Mouse (Mus musculus) forelimb bud, embryonic 11.5 days (tissue): ENCODE measurements around the gene Tunar.

Experiments
- DNase-seq: peaks from one replicate; pipeline ENCODE4 v3.0.0-alpha.2; 2012; ENCODE audit warnings: low read depth, low spot score

Gene Tunar

DNA sequence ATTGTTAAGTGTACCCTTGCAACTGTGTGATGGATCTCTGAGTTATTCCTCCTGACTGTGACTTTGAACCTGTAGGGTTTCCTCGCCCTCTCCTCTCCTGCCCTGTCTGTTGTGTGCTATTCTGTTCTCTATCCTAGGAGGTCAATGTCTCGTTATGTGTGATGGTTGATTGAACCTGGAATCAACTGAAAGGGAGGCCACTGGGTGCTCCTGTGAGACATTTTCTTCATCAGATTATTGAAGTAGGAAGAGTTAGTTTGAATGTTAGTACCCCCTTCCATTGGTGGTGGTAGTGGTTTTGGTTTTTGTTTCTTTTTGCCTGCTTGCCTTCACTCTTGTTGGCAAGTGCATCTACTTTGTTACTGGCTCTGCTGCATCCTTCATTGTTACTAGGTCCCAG is at the start of gene Tunar:
TSS of gene Tunar (plus strand) at position 301 of the 400 bp plus-strand sequence.
- no peak for DNase-seq

DNA sequence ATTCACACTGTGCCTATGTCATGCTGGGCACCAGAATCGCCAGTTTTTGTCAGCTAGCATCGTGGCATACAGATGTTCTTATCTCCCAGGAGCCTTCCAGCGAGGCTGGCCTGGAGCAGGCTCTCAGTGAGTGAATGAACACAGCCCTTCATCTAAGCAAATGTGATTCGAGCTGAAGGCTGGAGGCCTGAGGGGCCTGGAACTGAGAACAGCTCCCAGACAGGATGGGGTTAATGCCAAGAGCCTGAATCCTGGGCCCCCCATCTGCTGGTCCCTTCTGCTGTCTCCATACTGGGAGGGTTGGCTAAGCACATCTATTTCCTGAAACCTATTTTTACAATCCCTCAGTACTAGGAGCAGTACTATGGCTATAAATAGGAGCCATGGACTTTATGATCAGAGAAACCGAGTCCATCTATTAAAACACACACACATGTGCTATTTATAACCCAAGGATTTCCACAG is 21.1 kb upstream of the Tunar start:
- DNase-seq, result no peak

DNA sequence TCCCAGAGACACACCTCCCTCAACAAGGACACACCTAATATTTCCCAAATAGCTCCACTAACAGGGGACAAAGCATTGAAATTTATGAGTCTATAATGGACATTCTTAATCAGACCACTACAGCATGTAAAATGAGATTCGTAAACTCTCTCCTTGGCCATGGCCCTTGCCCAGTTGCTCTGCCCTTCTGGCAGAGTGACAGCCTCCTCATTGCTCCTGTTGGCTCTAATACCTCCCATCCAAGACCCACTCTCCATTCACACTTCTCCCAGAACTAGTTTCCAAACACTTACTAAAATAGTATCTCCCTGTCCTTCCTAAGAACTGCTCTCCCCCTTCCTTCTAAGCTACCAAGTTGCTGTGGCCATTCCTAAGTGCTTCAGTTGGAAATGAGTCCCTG is 19.3 kb upstream of the Tunar start:
- no peak for DNase-seq

DNA sequence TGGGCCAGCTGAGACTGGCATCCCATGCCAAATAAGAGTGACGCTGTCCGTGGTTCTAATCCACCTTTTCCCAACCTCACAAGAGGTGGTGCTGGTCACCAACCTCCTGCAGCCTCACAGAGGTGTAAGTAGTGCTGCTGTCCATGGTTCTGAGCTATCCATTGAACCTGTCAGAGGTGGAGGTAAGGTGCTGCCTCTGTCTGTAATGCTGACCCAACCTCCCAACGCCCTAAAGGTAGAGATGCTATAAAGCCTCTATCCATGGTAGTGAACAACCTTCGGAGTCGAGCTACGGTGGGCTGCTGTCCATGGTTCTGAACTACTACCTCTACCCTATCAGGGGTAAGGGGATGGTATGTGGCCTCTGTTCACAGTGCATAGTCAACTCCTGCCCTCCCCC is 11.5 kb upstream of the Tunar start:
- DNase-seq, result peak; percentile 85

DNA sequence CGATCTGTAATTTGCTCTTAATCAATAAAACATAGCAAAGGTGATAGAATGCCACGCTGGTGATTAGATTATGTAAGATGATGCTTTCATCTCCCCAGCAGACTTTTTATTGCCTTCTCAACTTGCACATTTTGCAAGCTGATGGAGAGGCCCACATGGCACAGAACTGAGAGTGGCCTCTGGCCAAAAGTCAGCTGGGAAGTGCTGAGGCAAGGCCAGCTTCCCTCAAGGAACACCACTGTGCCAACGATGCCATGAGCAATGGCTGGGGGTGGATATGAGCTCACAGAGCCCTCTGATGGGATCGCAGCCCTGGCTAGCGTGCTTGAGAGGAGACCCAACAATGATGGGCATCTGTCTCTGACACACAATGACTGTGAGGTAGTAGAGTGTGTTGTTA is 6.6 kb upstream of the Tunar start:
- no peak for DNase-seq

DNA sequence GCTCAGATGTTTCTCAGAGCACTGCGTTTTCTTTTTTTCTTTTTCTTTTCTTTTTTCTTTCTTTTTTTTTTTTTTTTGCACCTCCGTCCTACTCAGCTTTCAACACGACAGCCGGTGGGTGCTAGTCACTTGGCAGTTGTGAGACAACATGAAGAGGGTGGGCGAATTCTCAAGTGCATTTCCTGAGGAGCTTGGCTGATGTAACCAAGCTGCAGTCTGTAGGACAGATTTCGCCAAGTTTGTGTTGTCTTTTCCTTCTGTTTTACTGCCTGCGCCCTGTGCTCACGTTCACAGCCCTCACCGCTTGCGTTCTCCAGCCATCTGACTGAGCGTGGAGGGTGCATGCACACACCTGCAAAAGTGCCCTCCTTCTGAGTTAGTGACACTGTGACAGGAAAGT is 5.3 kb upstream of the Tunar start:
- no peak for DNase-seq

DNA sequence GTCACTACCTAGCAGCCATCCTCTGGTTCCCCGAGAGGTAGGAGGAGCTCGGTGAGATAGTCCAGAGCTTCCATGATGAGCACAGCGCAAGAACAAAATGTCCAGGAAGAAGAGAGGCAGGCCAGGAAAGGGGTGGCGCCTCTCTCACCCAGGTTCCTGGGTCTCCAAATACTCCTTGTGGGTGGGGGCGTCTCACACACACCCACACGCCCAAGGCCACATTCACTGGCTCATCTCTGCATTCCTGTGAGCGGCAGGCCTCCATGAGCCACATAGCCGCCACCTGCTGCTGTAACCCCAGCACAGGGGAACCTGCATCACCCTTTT is 2.4 kb downstream of the Tunar start:
- no peak for DNase-seq

DNA sequence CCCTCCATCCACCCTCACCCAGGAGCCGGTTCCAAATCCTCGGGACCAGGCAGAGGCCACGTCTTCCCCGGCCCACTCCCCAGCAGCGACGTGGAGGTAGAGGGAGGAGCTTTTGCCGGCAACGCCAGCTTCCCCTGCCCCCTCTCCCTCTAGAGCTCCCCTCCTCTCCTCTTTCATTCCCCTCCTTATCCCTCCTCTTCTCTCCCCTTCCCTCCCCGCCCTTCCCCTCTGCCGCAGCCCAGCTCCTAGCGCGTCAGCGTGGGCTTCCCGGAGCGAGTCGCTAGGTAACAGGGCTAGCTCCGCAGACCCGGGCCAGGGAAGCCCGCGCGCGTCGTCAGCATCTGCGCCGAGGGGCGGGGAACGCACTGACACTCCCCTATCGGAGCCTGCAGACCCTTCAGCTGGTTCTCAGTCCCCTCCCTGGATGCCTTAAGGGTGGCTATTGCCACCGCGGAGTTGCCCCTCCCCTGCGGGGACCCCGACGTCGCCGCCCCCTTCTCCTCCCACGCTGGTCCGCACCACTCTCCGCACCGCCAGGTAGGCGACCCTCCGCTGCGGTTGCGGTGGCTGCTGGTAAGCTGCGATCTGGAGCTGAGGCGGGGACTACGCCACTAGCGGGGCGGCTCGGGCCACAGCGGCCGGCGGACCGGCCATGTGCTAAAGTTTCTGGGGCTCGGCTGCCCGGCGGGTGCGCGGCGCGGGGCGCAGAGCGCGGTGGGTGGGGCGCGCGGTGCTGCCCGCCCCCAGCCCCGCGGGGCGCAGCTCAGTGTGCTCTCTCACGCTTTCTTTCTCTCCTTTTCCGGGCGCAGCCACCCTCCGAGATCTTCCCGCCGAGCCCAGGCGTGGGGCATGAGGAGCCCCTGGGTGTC is 3.0 kb downstream of the Tunar start:
- peak; percentile 65 for DNase-seq

DNA sequence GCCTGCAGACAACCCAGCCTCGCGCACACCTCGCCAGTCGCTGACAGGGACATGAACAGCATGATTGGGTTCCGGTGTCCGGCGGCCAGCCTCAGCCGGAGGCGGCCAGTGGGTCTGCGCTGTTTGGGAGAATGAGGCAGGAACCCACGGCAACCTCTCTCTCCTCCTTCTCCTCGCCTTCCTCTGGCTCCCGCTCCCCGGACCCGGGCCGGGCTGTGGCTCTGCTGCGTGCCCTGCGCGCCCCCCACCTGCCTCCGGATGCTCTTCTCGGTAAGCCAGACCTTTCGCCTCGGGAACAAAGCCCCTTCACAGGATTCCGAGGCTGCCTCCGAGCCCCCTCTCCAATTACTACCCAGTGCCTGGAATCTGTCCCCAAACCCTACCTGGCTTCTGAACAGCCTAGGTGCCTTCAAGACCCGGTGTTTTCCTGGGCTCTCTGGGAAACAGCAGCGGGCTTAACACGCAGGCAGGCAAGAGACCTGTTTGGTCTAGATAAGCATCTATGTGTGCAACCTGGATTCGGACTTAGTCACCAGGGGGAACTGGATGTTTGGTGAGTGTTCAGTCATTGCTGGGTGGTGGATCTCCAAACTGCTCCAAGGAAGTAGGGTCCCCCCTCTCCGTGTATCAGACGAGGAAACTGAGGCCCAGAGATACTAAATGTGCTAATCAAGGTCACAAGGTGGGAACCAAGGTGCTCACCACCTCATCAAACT is 3.8 kb downstream of the Tunar start:
- no peak for DNase-seq

DNA sequence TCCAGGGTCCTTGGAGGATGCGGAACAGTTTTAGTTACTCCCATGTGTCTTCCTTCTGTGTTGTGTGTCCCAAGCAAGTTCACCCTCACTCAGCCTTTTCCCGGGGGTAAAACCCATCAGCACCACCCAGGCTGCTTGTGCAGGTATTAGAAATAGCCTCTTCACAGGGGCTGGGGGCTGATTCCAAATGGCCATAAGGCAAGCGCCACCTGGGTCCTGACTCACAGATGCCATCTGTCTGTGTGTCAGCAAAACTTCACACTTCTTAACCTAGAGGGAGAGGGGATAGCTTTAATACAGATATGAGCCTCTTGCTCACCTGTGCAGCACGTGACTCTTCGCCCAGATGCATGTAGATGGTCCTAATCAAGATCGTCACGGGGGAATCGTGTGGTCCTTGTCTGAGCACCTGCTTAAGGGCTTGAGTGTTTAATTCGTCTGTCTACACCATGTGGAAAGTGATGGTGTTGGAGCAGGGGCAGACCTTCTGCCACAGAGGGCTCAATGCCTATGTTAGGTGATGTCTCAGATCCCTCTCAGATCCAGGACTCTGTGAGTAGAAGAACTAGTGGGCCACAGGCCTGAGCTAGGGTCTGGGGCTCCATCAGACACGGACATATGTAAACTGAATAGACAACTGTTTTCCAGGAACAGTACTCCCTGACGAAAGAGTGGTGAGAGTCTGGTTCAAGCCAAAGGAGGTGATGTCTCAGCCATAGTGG is 4.7 kb downstream of the Tunar start:
- no peak for DNase-seq

DNA sequence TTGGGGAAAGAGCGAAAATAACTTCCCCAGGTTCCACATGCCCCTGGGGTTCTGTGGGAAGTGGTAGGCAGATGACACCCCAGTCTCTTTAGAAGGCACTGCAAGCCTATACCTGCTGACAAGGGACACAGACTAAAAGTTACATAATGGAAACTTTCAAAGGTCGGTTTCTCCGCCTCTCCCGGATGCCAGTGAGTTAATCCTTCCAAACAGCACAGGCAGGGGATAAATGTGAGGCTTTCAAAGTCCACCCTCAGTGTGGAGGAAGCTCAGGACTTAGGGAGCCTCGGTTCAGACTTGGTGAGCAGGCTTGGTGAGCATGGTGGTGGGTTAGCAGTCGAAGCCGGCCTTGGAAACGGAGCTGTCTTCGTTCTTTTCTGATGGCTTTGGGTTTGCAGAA is 7.9 kb downstream of the Tunar start:
- DNase-seq, result no peak

DNA sequence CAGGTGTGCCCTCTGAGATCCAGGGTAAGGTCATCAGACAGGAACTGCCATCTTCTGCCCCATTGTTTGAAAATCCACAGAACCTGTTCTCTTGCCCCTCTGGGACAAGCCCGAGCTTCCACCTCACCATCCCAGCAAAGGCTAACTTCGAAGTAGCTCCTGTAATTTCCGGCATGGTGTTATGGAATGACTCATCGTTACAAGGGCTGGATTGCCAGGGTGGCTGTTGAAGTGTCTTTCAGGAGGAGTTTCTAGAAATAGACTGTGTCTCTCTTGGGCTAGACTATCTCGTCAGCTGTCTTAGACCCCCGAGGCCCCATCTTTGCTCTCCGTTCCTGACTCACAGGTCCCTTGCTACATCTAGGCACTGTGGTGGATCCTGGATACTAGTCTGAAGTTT is 10.8 kb downstream of the Tunar start:
- no peak for DNase-seq

DNA sequence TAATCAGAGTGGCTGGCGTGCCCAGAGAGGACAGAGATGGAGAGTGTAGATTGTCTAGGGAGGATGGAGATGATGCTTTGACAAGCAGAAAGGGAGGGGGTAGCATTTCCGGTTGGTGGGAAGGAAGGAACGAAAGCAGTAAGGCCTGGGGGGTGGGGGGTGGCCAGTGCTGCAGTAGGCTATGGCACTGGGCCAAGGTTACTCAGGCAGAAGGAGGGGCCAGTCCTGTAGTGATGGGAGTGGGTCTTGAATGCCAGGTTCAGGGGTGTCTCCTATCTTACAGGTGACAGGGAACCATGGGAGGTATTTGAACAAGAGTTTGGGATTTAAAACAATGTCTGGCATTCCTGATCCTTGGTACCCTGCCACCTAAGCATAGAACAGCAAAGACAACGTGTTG is 13.2 kb downstream of the Tunar start:
- no peak for DNase-seq

DNA sequence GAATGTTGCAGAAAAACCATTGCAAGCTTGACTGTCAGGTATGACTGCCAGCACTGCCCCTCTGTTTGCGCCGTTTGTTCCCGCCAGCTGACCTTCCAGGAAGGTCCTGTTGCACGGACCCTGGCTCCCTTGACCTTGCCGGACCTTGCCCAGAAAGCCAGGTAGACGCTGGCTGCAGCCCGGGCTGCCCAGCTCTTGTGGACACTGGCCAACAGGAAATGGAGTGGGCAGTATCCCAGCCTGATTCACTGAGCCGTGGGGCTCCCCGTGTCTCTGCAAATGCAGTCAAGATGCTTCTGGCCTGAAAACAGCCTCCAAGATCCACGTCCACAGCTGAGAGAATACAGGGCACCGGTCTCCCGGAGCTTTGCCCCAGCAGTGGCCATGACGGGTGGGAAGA is 13.6 kb downstream of the Tunar start:
- no peak for DNase-seq

DNA sequence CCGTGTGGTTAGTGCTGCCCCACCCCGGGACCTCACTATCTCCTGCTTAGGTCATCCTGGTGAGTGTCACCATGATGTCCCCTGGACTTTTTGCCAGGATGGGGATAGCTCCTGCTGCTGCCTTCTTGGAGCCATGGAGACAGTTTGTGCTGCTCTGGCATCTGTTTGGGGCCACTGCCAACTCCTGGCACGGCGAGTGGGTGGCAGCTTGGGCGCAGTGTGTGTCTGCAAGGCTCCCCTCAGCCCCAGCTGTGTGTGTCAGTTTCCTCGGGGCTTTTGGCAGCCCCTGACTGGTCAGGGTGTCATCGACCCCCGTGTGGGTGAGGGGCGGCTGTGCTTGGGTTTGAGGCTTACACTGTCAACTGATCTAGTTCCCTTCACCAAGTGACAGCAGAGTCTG is 20.6 kb downstream of the Tunar start:
- no peak for DNase-seq

DNA sequence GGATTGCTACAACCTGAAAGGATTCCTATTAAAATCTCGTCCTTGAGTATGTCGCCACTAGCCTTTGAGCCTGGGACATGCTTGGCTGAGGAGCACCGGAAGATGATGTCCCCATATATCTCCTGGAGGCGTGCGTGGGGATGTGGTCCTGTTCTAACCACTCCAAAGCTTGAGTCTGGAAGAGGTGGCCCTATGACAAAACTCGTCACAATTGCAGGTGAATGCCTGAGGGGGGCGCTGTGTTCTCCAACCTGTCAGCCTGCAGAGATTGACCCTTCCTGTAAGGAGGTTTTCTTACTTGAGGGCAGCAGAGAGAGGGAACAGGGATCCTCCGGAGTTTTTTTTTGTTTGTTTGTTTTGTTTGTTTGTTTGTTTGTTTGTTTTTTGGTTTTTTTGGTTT is 21.1 kb downstream of the Tunar start:
- DNase-seq, result no peak

DNA sequence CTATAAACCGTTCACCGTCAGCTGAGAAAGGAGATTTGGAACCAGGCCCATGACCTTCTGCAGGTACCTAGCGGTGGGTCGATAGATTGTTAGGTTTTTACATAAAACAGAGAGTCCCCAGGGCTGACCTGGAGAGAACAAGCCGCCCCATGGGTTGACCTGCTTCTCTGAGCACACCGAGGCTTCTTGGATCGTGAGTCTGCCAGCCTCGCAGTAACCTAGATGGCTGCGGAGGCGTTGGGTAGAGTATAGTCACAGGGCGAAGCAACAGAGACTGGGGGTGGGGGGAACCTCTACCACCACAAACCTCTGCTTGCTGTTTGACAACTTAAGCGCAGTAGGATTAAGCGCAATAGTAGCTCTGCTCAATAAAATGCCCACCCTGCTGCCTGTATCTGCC is 23.1 kb downstream of the Tunar start:
- DNase-seq, result no peak

DNA sequence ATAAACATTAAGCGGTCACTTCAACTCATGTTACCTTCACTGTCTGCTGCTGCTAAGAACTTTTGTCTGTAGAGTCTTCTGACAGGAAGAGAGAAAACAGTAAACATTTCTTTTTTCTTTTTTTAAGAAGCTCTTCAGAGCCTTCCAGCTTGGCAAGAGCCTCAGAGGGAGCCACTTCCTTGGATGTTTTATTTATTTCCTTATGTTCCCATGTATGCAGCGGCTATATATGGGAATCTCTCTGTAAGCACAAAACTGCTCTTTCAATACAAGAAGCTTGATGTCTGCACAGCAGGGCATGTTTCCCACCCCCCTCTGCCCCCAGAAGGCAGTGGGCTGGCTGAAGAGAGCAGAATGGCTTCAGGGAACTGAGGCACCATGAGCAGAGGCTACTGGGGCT is 30.0 kb downstream of the Tunar start:
- no peak for DNase-seq

DNA sequence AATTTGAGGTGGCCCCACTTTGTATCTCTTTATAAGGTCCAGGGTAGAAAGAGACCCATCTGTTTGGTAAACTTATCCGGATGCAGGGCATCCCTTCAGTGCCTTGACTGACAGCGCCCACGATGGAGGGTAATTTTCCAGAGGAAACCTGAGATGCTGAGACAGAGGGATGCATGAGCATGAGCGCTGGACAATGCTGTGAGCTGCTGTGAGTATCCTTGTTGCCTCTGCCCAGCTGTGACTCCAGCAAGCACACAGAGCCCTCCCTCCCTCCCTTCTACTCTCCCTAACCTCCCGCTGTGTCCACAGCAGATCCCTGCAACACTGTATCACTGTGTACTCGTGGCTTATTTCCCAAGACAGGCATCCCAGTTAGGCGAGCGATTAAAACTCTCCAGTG is 40.9 kb downstream of the Tunar start:
- no peak for DNase-seq

DNA sequence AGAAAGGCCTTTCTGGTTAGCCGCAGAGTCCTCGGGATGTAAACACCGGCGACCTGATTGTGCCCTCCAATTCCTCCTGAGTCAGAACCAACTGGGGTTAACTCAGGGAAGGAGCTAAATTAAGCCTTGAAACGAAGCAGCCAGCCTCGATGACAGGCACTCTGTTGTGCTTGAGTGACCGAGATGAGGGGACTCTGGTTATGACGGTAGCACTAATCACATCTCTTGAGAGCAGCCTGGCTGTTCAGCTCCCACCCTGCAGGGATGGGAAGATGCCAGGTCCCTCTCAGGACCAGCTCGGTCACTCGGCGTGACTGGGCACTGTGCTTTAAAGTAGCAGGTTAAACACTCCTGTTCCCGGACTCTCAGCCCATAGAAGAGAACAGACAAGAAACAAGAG is 43.3 kb downstream of the Tunar start:
- DNase-seq, result no peak

DNA sequence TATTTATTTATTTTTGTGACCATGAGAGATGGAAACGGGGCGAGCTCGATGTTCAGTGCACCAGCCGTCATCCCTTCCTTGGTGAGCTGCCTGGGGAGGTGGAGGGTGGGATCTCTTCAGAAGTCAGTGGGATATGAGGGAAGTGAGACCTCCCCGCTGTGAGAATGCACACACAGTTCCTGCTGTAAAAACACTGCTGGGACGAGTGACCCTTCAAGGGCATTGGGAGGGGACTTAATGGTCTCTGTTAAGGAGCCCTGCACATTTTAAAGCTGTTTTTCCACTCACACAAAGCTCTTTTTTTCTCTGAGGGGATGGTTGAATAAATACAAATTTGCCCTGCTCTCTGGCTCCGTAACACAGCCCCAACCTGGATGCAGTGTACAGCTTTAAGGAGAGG is 49.1 kb downstream of the Tunar start:
- DNase-seq, result no peak

DNA sequence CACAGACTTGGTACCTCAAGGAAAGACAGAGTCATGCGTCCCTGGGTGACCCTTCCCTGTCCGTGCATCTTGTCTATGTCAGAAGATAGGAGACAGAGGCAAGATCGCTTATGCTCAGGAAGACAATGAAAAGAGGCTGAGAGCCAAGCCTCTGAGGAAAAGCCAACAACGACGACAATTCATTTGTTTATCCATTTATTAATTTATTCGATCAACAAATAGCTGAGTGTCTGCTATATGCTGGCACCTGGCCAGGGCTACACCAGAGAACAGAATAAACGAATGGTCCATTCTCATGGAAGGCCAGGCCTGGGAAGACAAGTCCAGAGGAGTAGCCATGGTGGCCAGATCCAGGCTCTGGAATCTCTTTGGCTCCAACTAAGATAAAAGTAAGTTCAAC is 61.0 kb downstream of the Tunar start:
- no peak for DNase-seq

DNA sequence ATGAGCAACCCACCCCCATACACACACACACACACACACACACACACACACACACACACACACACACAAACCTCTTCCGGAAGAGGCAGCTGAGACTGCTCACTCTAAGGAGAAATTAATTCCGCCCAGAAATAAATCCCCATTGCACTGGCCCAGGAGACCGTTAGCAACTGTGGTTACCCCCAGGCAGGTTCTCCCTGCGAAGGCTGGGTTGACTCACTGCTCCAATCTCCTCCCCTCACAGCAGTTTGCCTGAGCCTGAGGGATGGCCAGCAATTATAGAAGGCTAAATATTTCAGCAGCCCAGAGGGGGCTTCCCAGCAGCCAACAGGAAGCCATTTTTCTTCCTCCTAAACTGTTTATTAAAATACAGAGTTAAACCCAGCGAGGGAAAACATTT is 64.5 kb downstream of the Tunar start:
- peak; percentile 45 for DNase-seq
